Mouse (Mus musculus) embryonic facial prominence, embryonic 14.5 days (tissue): Measurements from ENCODE around the gene Otulinl. TPM values are rescaled to one million over a fixed set of nuclear protein-coding genes. Genes with fewer than 3 reads are reported as not detected.

Experiments used
- ATAC-seq: fragments of 200-750 bp; cut with Nextera tagmentation; 2 replicates; pipeline ENCODE4 v1.8.0; 2017; ENCODE audit warnings: low read depth, moderate number of reproducible peaks, moderate TSS enrichment
- DNase-seq: peaks from one replicate; pipeline ENCODE4 v3.0.0-alpha.2; 2015; ENCODE audit warnings: low spot score
- H3K27ac ChIP-seq: fragments of 300-500 bp; sonication (generic); replicated peaks from 2 replicates; pipeline ENCODE4 v1.5.1; 2014; ENCODE audit warnings: low read depth, mild to moderate bottlenecking, low read length, moderate library complexity
- H3K27me3 ChIP-seq: fragments of 300-500 bp; sonication (generic); replicated peaks from 2 replicates; pipeline ENCODE4 v1.6.1; 2014; ENCODE audit warnings: low read length; ENCODE audit not compliant: control insufficient read depth, insufficient read depth
- H3K36me3 ChIP-seq: fragments of 300-500 bp; sonication (generic); 2 replicates; pipeline ENCODE4 v1.6.1; 2014; ENCODE audit warnings: low read length, mixed read lengths; ENCODE audit not compliant: control insufficient read depth, insufficient read depth
- H3K4me1 ChIP-seq: fragments of 300-500 bp; sonication (generic); 2 replicates; pipeline ENCODE4 v1.6.1; 2014; ENCODE audit warnings: antibody characterized with exemption, low read length; ENCODE audit not compliant: control insufficient read depth, insufficient read depth
- H3K4me2 ChIP-seq: fragments of 300-500 bp; sonication (generic); 2 replicates; pipeline ENCODE4 v1.6.1; 2014; ENCODE audit warnings: low read depth, mild to moderate bottlenecking, low read length, moderate library complexity, mixed read lengths
- H3K4me3 ChIP-seq: fragments of 300-500 bp; sonication (generic); 2 replicates; pipeline ENCODE4 v1.5.1; 2014; ENCODE audit warnings: low read depth, mild to moderate bottlenecking, low read length
- H3K9ac ChIP-seq: fragments of 300-500 bp; sonication (generic); 2 replicates; pipeline ENCODE4 v1.6.1; 2014; ENCODE audit warnings: low read depth, mild to moderate bottlenecking, low read length, moderate library complexity, mixed read lengths
- H3K9me3 ChIP-seq: fragments of 300-500 bp; sonication (generic); 2 replicates; pipeline ENCODE4 v1.6.1; 2016; ENCODE audit warnings: low read length; ENCODE audit not compliant: control insufficient read depth
- WGBS: fragments of 180-500 bp; shearing (Covaris S2); extraction: QIAGEN DNeasy Blood & Tissue Kit; methylation state at CpG from one replicate; pipeline ENCODE4 v1.1.7; 2014; 5-methylcytosine and 5-hydroxymethylcytosine counted together
- polyA plus RNA-seq: library from polyadenylated mRNA; unstranded; fragments of >200 nt; fragmentation: Nextera tagmentation; extraction: Ambion mirVana; gene quantifications from 2 replicates; pipeline ENCODE4 v1.2.1, GENCODE M21; 2014

Gene Otulinl
- polyA plus RNA-seq, 1 experiment from 2014 or later, result 23.5 TPM

- Histone ChIP-seq H3K4me3 (no peak overlapping the region), H3K9me3 (no peaks in the 10 kb centered on the region), H3K36me3 (no peaks in the 10 kb centered on the region), H3K27me3 (no peaks in the 10 kb centered on the region), H3K4me2 (no peak overlapping the region), H3K27ac (no peak overlapping the region), H3K4me1 (no peaks in the 10 kb centered on the region), H3K9ac (no peak overlapping the region)
- no peak for ATAC-seq
- WGBS, result 78% methylated on average over 6 of the region's 6 CpGs
- DNase-seq, result no peak
These were observed 7.3 kb downstream of the Otulinl start for GRCm38 (mm10) chr15:27674041-27674440.

GRCm38 (mm10) chr15:27673151-27673550, 8.2 kb downstream of the Otulinl start:
- no peak overlapping the region for H3K27ac ChIP-seq
- WGBS, result 86% methylated on average over 6 of the region's 6 CpGs
- H3K9me3 ChIP-seq, result no peaks in the 10 kb centered on the region
- H3K36me3 ChIP-seq, result no peaks in the 10 kb centered on the region
- no peaks in the 10 kb centered on the region for H3K4me1 ChIP-seq
- ATAC-seq (no peak), DNase-seq (no peak)
- no peak overlapping the region for H3K9ac ChIP-seq
- H3K27me3 ChIP-seq, result no peaks in the 10 kb centered on the region
- H3K4me3 ChIP-seq, result no peak overlapping the region
- no peak overlapping the region for H3K4me2 ChIP-seq

GRCm38 (mm10) chr15:27672259-27672658, 9.1 kb downstream of the Otulinl start:
- DNase-seq, result no peak
- Histone ChIP-seq H3K4me1 (no peaks in the 10 kb centered on the region), H3K9me3 (no peaks in the 10 kb centered on the region), H3K27ac (no peak overlapping the region), H3K4me2 (no peak overlapping the region), H3K9ac (no peak overlapping the region), H3K27me3 (no peaks in the 10 kb centered on the region), H3K4me3 (no peak overlapping the region), H3K36me3 (no peaks in the 10 kb centered on the region)
- ATAC-seq, result peak; percentile 41; the same call in 1 of the 2 replicates
- WGBS, result 65% methylated on average over 8 of the region's 8 CpGs

GRCm38 (mm10) chr15:27671612-27672245, 9.7 kb downstream of the Otulinl start:
- H3K27me3 ChIP-seq, result no peaks in the 10 kb centered on the region
- no peaks in the 10 kb centered on the region for H3K4me1 ChIP-seq
- no peaks in the 10 kb centered on the region for H3K36me3 ChIP-seq
- DNase-seq (no peak), ATAC-seq (no peak; the same call in 1 of the 2 replicates)
- no peak overlapping the region for H3K4me2 ChIP-seq
- no peaks in the 10 kb centered on the region for H3K9me3 ChIP-seq
- H3K27ac ChIP-seq, result no peak overlapping the region
- no peak overlapping the region for H3K9ac ChIP-seq
- no peak overlapping the region for H3K4me3 ChIP-seq
- WGBS, result 92% methylated on average over 10 of the region's 10 CpGs

- H3K4me3 ChIP-seq, result no peak overlapping the region
- no peaks in the 10 kb centered on the region for H3K9me3 ChIP-seq
- no peaks in the 10 kb centered on the region for H3K27me3 ChIP-seq
- no peak overlapping the region for H3K4me2 ChIP-seq
- no peak overlapping the region for H3K27ac ChIP-seq
- H3K36me3 ChIP-seq, result no peaks in the 10 kb centered on the region
- DNase-seq, result no peak
- no peak for ATAC-seq
- H3K9ac ChIP-seq, result no peak overlapping the region
- no peaks in the 10 kb centered on the region for H3K4me1 ChIP-seq
- WGBS, result 89% methylated on average over 8 of the region's 8 CpGs
These were observed 10.7 kb downstream of the Otulinl start for GRCm38 (mm10) chr15:27670708-27671107.

GRCm38 (mm10) chr15:27669931-27670411, 11.4 kb downstream of the Otulinl start:
- DNase-seq (no peak), ATAC-seq (no peak)
- Histone ChIP-seq H3K9ac (no peak overlapping the region), H3K9me3 (no peaks in the 10 kb centered on the region), H3K4me1 (no peaks in the 10 kb centered on the region), H3K36me3 (no peaks in the 10 kb centered on the region), H3K4me2 (no peak overlapping the region), H3K27ac (no peak overlapping the region), H3K27me3 (no peaks in the 10 kb centered on the region), H3K4me3 (no peak overlapping the region)
- WGBS, result 77% methylated on average over 12 of the region's 12 CpGs

GRCm38 (mm10) chr15:27669276-27669675, 12.1 kb downstream of the Otulinl start:
- peak; percentile 13; the same call in 1 of the 2 replicates for ATAC-seq

GRCm38 (mm10) chr15:27668557-27668956, 12.8 kb downstream of the Otulinl start:
- H3K27ac ChIP-seq, result no peak overlapping the region
- no peak overlapping the region for H3K9ac ChIP-seq
- no peaks in the 10 kb centered on the region for H3K9me3 ChIP-seq
- 90% methylated on average over 7 of the region's 7 CpGs for WGBS
- DNase-seq, result no peak
- ATAC-seq, result no peak
- H3K36me3 ChIP-seq, result peaks cover 5% of the 10 kb centered on the region; the same call in 1 of the 2 replicates
- no peaks in the 10 kb centered on the region for H3K27me3 ChIP-seq
- no peak overlapping the region for H3K4me3 ChIP-seq
- H3K4me1 ChIP-seq, result no peaks in the 10 kb centered on the region
- H3K4me2 ChIP-seq, result no peak overlapping the region

More at GRCm38 (mm10) chr15:27669276-27669675, 12.1 kb downstream of the Otulinl start:
- Histone ChIP-seq H3K36me3 (no peaks in the 10 kb centered on the region), H3K4me2 (no peak overlapping the region), H3K4me3 (no peak overlapping the region), H3K4me1 (no peaks in the 10 kb centered on the region), H3K9me3 (no peaks in the 10 kb centered on the region), H3K9ac (no peak overlapping the region), H3K27ac (no peak overlapping the region), H3K27me3 (no peaks in the 10 kb centered on the region)
- WGBS, result 61% methylated on average over 3 of the region's 4 CpGs
- DNase-seq, result no peak

GRCm38 (mm10) chr15:27668001-27668461, 13.3 kb downstream of the Otulinl start:
- ATAC-seq (no peak), DNase-seq (no peak)
- H3K27me3 ChIP-seq, result no peaks in the 10 kb centered on the region
- H3K9ac ChIP-seq, result no peak overlapping the region
- no peak overlapping the region for H3K27ac ChIP-seq
- H3K36me3 ChIP-seq, result peaks cover 8% of the 10 kb centered on the region; the same call in 1 of the 2 replicates
- H3K4me2 ChIP-seq, result no peak overlapping the region
- H3K4me3 ChIP-seq, result no peak overlapping the region
- 86% methylated on average over 9 of the region's 9 CpGs for WGBS
- no peaks in the 10 kb centered on the region for H3K4me1 ChIP-seq
- no peaks in the 10 kb centered on the region for H3K9me3 ChIP-seq
